Mouse (Mus musculus) mature B cell (primary cell): ENCODE measurements around the gene Fbxo3.
"Not testable (repeated sequence)": the region's sequence is repeated elsewhere in the genome, so short reads cannot be mapped to it uniquely, and the experiment has no call there.

Source experiments
- in situ Hi-C: fragments of 300-500 bp; cut with MboI; formaldehyde crosslinking; loops from 2 replicates; pipeline ENCODE4 v1.14.3; 2019

The Fbxo3 gene

GRCm38 (mm10) chr2:104027458-104028138 is at the start of gene Fbxo3:
TSS of gene Fbxo3 (plus strand) at chr2:104027721.
- in situ Hi-C loops = no loop called here

- in situ Hi-C loops = loop anchor here (5.0 to 25.0 kb wide), 2 partner anchors 110 to 420 kb away; partner anchors contain the start of gene Abtb2
Observed at GRCm38 (mm10) chr2:103982250-103982649, 45.3 kb upstream of the Fbxo3 start.

- in situ Hi-C loops = loop anchor here (5.0 to 25.0 kb wide), 2 partner anchors 111 to 421 kb away; partner anchors contain the start of gene Abtb2
Observed at GRCm38 (mm10) chr2:103983146-103983545, 44.4 kb upstream of the Fbxo3 start.

- in situ Hi-C loops = loop anchor here (25.0 kb wide), 1 partner anchor 425 kb away; the partner anchor contains the start of gene Abtb2
Observed at GRCm38 (mm10) chr2:103987595-103987994, 39.9 kb upstream of the Fbxo3 start.

GRCm38 (mm10) chr2:103989724-103990123 is 37.8 kb upstream of the Fbxo3 start:
- in situ Hi-C loops = loop anchor here (25.0 kb wide), 1 partner anchor 427 kb away; the partner anchor contains the start of gene Abtb2

- in situ Hi-C loops = loop anchor here (25.0 kb wide), 1 partner anchor 429 kb away; the partner anchor contains the start of gene Abtb2
Observed at GRCm38 (mm10) chr2:103991303-103991702, 36.2 kb upstream of the Fbxo3 start.

- in situ Hi-C loops = loop anchor here (25.0 kb wide), 1 partner anchor 430 kb away; the partner anchor contains the start of gene Abtb2
Observed at GRCm38 (mm10) chr2:103992162-103992561, 35.4 kb upstream of the Fbxo3 start.

- in situ Hi-C loops = loop anchor here (25.0 kb wide), 1 partner anchor 430 kb away; the partner anchor contains the start of gene Abtb2
Observed at GRCm38 (mm10) chr2:103992618-103993332, 34.7 kb upstream of the Fbxo3 start.

- in situ Hi-C loops = no loop called here
Observed at GRCm38 (mm10) chr2:104001076-104001475, 26.4 kb upstream of the Fbxo3 start.

GRCm38 (mm10) chr2:104001861-104002260 is 25.7 kb upstream of the Fbxo3 start:
- in situ Hi-C loops = no loop called here

GRCm38 (mm10) chr2:104002711-104003413 is 24.7 kb upstream of the Fbxo3 start:
- in situ Hi-C loops = no loop called here

- in situ Hi-C loops = no loop called here
Observed at GRCm38 (mm10) chr2:104007793-104008519, 19.6 kb upstream of the Fbxo3 start.

GRCm38 (mm10) chr2:104008853-104009252 is 18.7 kb upstream of the Fbxo3 start:
- in situ Hi-C loops = not testable (repeated sequence)

GRCm38 (mm10) chr2:104023096-104023495 is 4.4 kb upstream of the Fbxo3 start:
- in situ Hi-C loops = no loop called here

GRCm38 (mm10) chr2:104024656-104025055 is 2.9 kb upstream of the Fbxo3 start:
- in situ Hi-C loops = no loop called here

- in situ Hi-C loops = no loop called here
Observed at GRCm38 (mm10) chr2:104028139-104028723, 710 bp downstream of the Fbxo3 start, which contains the start of gene 4931422A03Rik. TSS of gene 4931422A03Rik (minus strand) at chr2:104028361.

- in situ Hi-C loops = no loop called here
Observed at GRCm38 (mm10) chr2:104029074-104029473, 1.6 kb downstream of the Fbxo3 start.

GRCm38 (mm10) chr2:104030381-104030780 is 2.9 kb downstream of the Fbxo3 start:
- in situ Hi-C loops = no loop called here

- in situ Hi-C loops = no loop called here
Observed at GRCm38 (mm10) chr2:104032056-104032455, 4.5 kb downstream of the Fbxo3 start.

GRCm38 (mm10) chr2:104034832-104035472 is 7.4 kb downstream of the Fbxo3 start:
- in situ Hi-C loops = no loop called here
